Mouse (Mus musculus): ENCODE results near the gene Angel1. TPM values are rescaled to one million over a fixed set of nuclear protein-coding genes. Genes with fewer than 3 reads are reported as not detected.

Gene Angel1
- total RNA-seq, 2 experiments from 2014 or later: 0.62 to 3.1 TPM

DNA sequence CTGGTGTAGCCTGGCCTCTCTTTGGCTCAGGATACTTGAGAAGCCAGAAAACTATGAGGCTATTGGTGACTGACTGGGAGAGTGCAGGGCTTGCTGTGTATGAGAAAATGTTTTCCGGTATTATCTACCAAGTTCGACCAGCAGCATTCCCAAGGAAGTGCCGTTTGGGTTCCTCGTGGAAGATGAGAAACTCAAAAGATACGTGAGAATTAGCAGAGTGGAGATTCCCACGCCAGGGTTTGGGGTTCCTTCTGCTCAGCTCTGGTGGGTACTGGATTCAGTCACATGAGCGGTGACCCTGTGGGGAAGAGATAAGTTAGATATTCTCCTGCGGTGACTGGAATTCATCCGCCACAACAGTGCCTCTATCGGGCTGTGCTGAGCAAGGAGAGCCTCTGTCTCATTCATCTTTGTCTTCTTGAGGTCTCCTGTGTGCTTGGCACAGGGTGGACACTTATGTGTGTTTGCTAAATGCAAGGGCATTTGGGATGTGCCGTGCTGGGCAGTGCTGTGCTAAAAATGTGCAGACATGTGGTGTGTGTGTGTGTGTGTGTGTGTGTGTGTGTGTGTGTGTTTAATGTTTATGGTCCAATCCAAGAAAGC, 45.6 kb downstream of the Angel1 start:
- peak; percentile 41 for ATAC-seq (replicated peaks; ENCODE audit: poor library complexity)

DNA sequence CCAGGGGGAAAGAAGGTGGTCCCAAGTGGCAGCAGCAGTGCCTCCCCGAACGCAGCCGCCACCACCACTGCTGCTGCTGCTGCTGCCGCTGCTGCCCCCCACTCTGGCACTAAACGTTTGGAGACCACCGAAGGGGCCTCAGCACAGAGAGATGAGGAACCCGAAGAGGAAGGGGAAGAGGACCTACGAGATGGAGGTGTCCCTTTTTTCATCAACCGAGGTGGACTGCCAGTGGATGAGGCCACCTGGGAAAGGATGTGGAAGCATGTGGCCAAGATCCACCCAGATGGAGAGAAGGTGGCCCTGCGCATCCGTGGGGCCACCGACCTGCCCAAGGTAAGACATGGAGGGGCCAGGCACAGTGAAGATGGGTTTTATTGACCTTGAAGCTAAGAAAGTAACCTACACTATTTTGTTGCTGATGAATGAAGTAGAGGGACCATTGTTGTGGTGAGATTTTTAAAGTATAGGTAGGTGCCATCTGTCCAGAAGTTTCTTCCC, 46.2 kb downstream of the Angel1 start:
- no peak for ATAC-seq (replicated peaks; ENCODE audit: poor library complexity)

GRCm38 (mm10) chr12:86679546-86679930, 46.7 kb downstream of the Angel1 start:
- no peak for ATAC-seq (replicated peaks; ENCODE audit: poor library complexity)

GRCm38 (mm10) chr12:86678591-86679545, 47.4 kb downstream of the Angel1 start, which contains the start of gene Vash1:
Gene Vash1, plus strand, starts transcription at chr12:86678700.
- ATAC-seq (replicated peaks; ENCODE audit: poor library complexity): peak; percentile 55

DNA sequence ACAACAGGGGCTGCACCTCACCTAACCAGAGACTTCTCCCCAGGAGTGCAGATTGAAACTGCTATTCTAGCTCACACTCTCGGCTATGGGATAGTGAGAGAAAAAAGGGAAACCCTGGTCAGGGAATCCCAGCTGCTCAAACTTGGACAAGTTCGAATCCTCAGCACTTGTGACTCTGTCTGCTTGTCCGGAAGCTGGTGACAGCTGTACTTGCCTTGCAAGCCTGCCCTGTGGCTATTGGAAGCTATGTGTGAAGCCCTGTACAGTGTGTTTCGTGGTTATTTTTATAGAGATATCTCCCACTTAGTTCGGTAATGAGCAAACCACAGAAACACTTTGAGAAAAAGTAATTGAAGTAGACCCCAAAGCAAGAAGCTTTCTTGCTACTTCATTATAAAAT, 53.8 kb downstream of the Angel1 start:
- no peak for ATAC-seq (replicated peaks; ENCODE audit: poor library complexity)

DNA sequence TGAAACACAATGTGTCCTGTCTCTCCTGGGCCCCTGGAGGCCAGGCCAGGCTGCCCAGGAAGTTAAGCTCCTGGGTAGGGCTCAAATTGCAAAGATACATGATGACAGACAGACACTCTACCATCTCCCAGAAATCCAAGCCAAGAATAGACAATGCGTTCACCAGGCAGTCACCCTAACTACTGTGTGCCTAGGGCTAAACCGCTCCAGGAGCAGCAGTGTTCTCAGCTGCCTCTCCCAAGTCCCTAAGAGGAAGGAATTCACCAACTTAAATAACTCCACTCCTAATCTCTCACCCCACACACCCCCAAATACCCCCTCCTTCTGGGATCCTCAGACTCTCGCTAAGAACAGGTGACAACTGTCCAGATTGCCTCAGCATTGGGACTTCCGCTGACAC, 54.2 kb downstream of the Angel1 start:
- no peak for ATAC-seq (replicated peaks; ENCODE audit: poor library complexity)

GRCm38 (mm10) chr12:86668404-86668803, 57.9 kb downstream of the Angel1 start:
- ATAC-seq (replicated peaks; ENCODE audit: poor library complexity): no peak

DNA sequence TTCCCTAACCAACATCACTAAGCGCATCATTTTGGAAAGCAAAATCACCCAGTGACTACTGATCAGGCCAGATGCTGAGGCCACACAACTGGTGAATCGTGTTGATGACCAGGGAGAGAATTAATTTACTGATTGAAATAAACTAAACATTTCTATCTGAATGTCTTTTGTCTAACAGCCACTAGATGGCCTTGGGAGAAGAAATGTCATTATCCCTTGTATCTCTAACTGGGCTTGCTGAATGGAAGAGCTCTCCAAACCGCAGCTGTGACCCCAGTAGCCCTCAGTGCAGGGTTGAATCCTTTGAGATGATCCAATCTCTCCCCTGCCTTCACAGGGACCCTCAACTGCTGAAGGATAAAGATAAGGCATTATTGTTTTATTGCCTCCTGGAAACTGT, 60.6 kb downstream of the Angel1 start:
- peak; percentile 34; the same call in 1 of the 2 replicates for ATAC-seq (replicated peaks; ENCODE audit: poor library complexity)

- ATAC-seq (replicated peaks; ENCODE audit: poor library complexity): no peak
These were observed 65.8 kb downstream of the Angel1 start for GRCm38 (mm10) chr12:86660466-86660865.

GRCm38 (mm10) chr12:86659447-86659968, 66.8 kb downstream of the Angel1 start:
- no peak for ATAC-seq (replicated peaks; ENCODE audit: poor library complexity)

- ATAC-seq (replicated peaks; ENCODE audit: poor library complexity): no peak
These were observed 73.7 kb downstream of the Angel1 start for GRCm38 (mm10) chr12:86652570-86653041.

GRCm38 (mm10) chr12:86651301-86651860, 74.9 kb downstream of the Angel1 start:
- ATAC-seq (replicated peaks; ENCODE audit: poor library complexity): no peak

Other genes starting within 250 kb of the Angel1 start
- 0.07 and 0.10 TPM in 2 replicates for gene Vash1, start 47.8 kb downstream of the Angel1 start, total RNA-seq (2015)
- gene Vash1, start 47.8 kb downstream of the Angel1 start, total RNA-seq (2017): 0.54 and 0.91 TPM in 2 replicates
- not detected in 2 replicates for gene Lrrc74a, start 7.9 kb upstream of the Angel1 start, total RNA-seq (2015)
- not detected in 2 replicates for gene Lrrc74a, start 7.9 kb upstream of the Angel1 start, total RNA-seq (2017)
- 1.4 and 1.8 TPM in 2 replicates for gene Irf2bpl, start 158.3 kb upstream of the Angel1 start, total RNA-seq (2015)
- 1.6 and 1.7 TPM in 2 replicates for gene Irf2bpl, start 158.3 kb upstream of the Angel1 start, total RNA-seq (2017)
- 16.7 and 22.0 TPM in 2 replicates for gene Cipc, start 220.6 kb upstream of the Angel1 start, total RNA-seq (2015)
- 17.6 and 23.7 TPM in 2 replicates for gene Cipc, start 220.6 kb upstream of the Angel1 start, total RNA-seq (2017)

All from megakaryocyte progenitor cell, adult 5-6 weeks (primary cell).